Mouse (Mus musculus) gastrocnemius, postnatal 36 days (tissue): Measurements from ENCODE around the gene Pik3cg. TPM values are rescaled to one million over a fixed set of nuclear protein-coding genes. Genes with fewer than 3 reads are reported as not detected.
"Not testable (repeated sequence)": the region's sequence is repeated elsewhere in the genome, so short reads cannot be mapped to it uniquely, and the experiment has no call there.

Experiments
- DNase-seq, 2 experiments: peaks; one replicate each; pipeline ENCODE4 v3.0.0; 2022
- intact Hi-C: fragments of 180-260 bp; cut with DNase I; formaldehyde crosslinking; loops from one replicate; pipeline ENCODE4 v1.15.1; 2025
- long read RNA-seq, 2 experiments: library from polyadenylated mRNA; stranded (forward); transcript quantifications; one replicate each; pipeline ENCODE4 v2.0.0; 2021
- total RNA-seq, 2 experiments: library from RNA; stranded (reverse); gene quantifications; 2 replicates each; pipeline ENCODE4 v1.2.3; 2021

The Pik3cg gene
- total RNA-seq, result under 1 TPM; 0.56 to 0.79 TPM
- long read RNA-seq, experiment 1, result 0 reads
- long read RNA-seq, experiment 2, result 0 reads

- no peak for DNase-seq
- intact Hi-C loops, result no loop called here
Observed at GRCm38 (mm10) chr12:32207948-32208891, at the start of gene Pik3cg. Gene Pik3cg, minus strand, starts transcription at chr12:32208659.

GRCm38 (mm10) chr12:32248483-32248882 lies 40.0 kb upstream of the Pik3cg start:
- no peak for DNase-seq
- intact Hi-C loops, result loop anchor here (5.0 kb wide), 1 partner anchor 101 kb away; no protein-coding TSS in a partner anchor

GRCm38 (mm10) chr12:32245566-32246233 lies 37.2 kb upstream of the Pik3cg start:
- intact Hi-C loops, result loop anchor here (2.0 to 5.0 kb wide), 2 partner anchors 98 to 277 kb away; no protein-coding TSS in a partner anchor
- DNase-seq, result no peak

GRCm38 (mm10) chr12:32243586-32243985 lies 35.1 kb upstream of the Pik3cg start:
- no peak for DNase-seq
- intact Hi-C loops, result no loop called here

GRCm38 (mm10) chr12:32239134-32239533 lies 30.7 kb upstream of the Pik3cg start:
- DNase-seq, intact Hi-C loops: not testable (repeated sequence)

- no peak for DNase-seq
- intact Hi-C loops, result no loop called here
Observed at GRCm38 (mm10) chr12:32238433-32238832, 30.0 kb upstream of the Pik3cg start.

GRCm38 (mm10) chr12:32237839-32238238 lies 29.4 kb upstream of the Pik3cg start:
- intact Hi-C loops, result no loop called here
- DNase-seq, result no peak

- DNase-seq, result no peak
- intact Hi-C loops, result no loop called here
Observed at GRCm38 (mm10) chr12:32237139-32237538, 28.7 kb upstream of the Pik3cg start.

- DNase-seq, result no peak
- intact Hi-C loops, result no loop called here
Observed at GRCm38 (mm10) chr12:32236450-32236849, 28.0 kb upstream of the Pik3cg start.

GRCm38 (mm10) chr12:32233871-32234270 lies 25.4 kb upstream of the Pik3cg start:
- DNase-seq, result no peak
- intact Hi-C loops, result no loop called here

GRCm38 (mm10) chr12:32231398-32231797 lies 22.9 kb upstream of the Pik3cg start:
- DNase-seq, result no peak

GRCm38 (mm10) chr12:32223629-32224028 lies 15.2 kb upstream of the Pik3cg start:
- no peak for DNase-seq
- intact Hi-C loops, result no loop called here

More at GRCm38 (mm10) chr12:32231398-32231797, 22.9 kb upstream of the Pik3cg start:
- intact Hi-C loops, result no loop called here

GRCm38 (mm10) chr12:32222758-32223385 lies 14.4 kb upstream of the Pik3cg start:
- intact Hi-C loops, result no loop called here
- no peak for DNase-seq

- DNase-seq, result peak in 1 of 2 experiments; percentile 17
- intact Hi-C loops, result no loop called here
Observed at GRCm38 (mm10) chr12:32220387-32220786, 11.9 kb upstream of the Pik3cg start.

- intact Hi-C loops, result no loop called here
- DNase-seq, result no peak
Observed at GRCm38 (mm10) chr12:32215143-32215542, 6.7 kb upstream of the Pik3cg start.

- intact Hi-C loops, result no loop called here
- no peak for DNase-seq
Observed at GRCm38 (mm10) chr12:32212702-32213101, 4.2 kb upstream of the Pik3cg start.

- DNase-seq, result no peak
- intact Hi-C loops, result no loop called here
Observed at GRCm38 (mm10) chr12:32212156-32212555, 3.7 kb upstream of the Pik3cg start.

- DNase-seq, result no peak
- intact Hi-C loops, result no loop called here
Observed at GRCm38 (mm10) chr12:32211257-32211656, 2.8 kb upstream of the Pik3cg start.

GRCm38 (mm10) chr12:32208951-32209350 lies 492 bp upstream of the Pik3cg start:
- intact Hi-C loops, result no loop called here
- DNase-seq, result no peak

GRCm38 (mm10) chr12:32207141-32207540 lies 1.3 kb downstream of the Pik3cg start:
- intact Hi-C loops, result no loop called here
- no peak for DNase-seq

- no peak for DNase-seq
- intact Hi-C loops, result no loop called here
Observed at GRCm38 (mm10) chr12:32203695-32204094, 4.8 kb downstream of the Pik3cg start.
